Mouse (Mus musculus) v-Abl transformed pro-B cells (cell line): ENCODE results near the gene Cd163.
"Not testable (repeated sequence)": the region's sequence is repeated elsewhere in the genome, so short reads cannot be mapped to it uniquely, and the experiment has no call there.

Experiments used
- in situ Hi-C, 2 experiments: fragments of 400-800 bp; cut with MboI; formaldehyde crosslinking; loops; one replicate each; pipeline ENCODE4 v1.15.1; 2025; ENCODE audit not compliant: unreplicated experiment in 2 of 2

Gene Cd163

GRCm38 (mm10) chr6:124304356-124304755, at the start of gene Cd163:
Cd163 (plus strand) TSS chr6:124304656.
- in situ Hi-C loops: no loop called here

GRCm38 (mm10) chr6:124255721-124256470, 48.6 kb upstream of the Cd163 start:
- in situ Hi-C loops: loop anchor here (5.0 to 25.0 kb wide), 5 partner anchors 324 to 1744 kb away; partner anchors contain the start of genes Foxj2 (in 1 of the 2), Mfap5 (in 1 of the 2) and Slc2a3 (in 1 of the 2)

- in situ Hi-C loops: loop anchor here (5.0 to 25.0 kb wide), 6 partner anchors 117 to 1748 kb away; partner anchors contain the start of genes Foxj2 (in 1 of the 2), Mfap5 (in 1 of the 2) and Slc2a3 (in 1 of the 2)
These were observed 44.1 kb upstream of the Cd163 start for GRCm38 (mm10) chr6:124260198-124260931.

GRCm38 (mm10) chr6:124262696-124263095, 41.8 kb upstream of the Cd163 start:
- in situ Hi-C loops: loop anchor here (5.0 to 25.0 kb wide), 6 partner anchors 115 to 1750 kb away; partner anchors contain the start of genes Foxj2 (in 1 of the 2), Mfap5 (in 1 of the 2) and Slc2a3 (in 1 of the 2)

- in situ Hi-C loops: loop anchor here (10.0 to 25.0 kb wide), 5 partner anchors 51 to 1761 kb away; partner anchors contain the start of genes Foxj2 (in 1 of the 2), Mfap5 (in 1 of the 2) and Slc2a3 (in 1 of the 2)
These were observed 31.1 kb upstream of the Cd163 start for GRCm38 (mm10) chr6:124273231-124273880.

- in situ Hi-C loops: loop anchor here in 1 of 2 experiments (10.0 kb wide), 1 partner anchor 47 kb away; no protein-coding TSS in a partner anchor
These were observed 26.8 kb upstream of the Cd163 start for GRCm38 (mm10) chr6:124277641-124278040.

- in situ Hi-C loops: loop anchor here in 1 of 2 experiments (10.0 kb wide), 1 partner anchor 47 kb away; no protein-coding TSS in a partner anchor
These were observed 26.2 kb upstream of the Cd163 start for GRCm38 (mm10) chr6:124278291-124278690.

- in situ Hi-C loops: no loop called here
These were observed 21.7 kb upstream of the Cd163 start for GRCm38 (mm10) chr6:124282731-124283130.

GRCm38 (mm10) chr6:124297378-124297777, 7.1 kb upstream of the Cd163 start:
- in situ Hi-C loops: not testable (repeated sequence)

GRCm38 (mm10) chr6:124301447-124302192, 2.8 kb upstream of the Cd163 start:
- in situ Hi-C loops: no loop called here

GRCm38 (mm10) chr6:124308935-124309334, 4.5 kb downstream of the Cd163 start:
- in situ Hi-C loops: no loop called here

GRCm38 (mm10) chr6:124312292-124312691, 7.8 kb downstream of the Cd163 start:
- in situ Hi-C loops: no loop called here

GRCm38 (mm10) chr6:124320371-124320770, 15.9 kb downstream of the Cd163 start:
- in situ Hi-C loops: loop anchor here in 1 of 2 experiments (10.0 kb wide), 1 partner anchor 46 kb away; no protein-coding TSS in a partner anchor

- in situ Hi-C loops: loop anchor here in 1 of 2 experiments (10.0 kb wide), 1 partner anchor 47 kb away; no protein-coding TSS in a partner anchor
These were observed 17.3 kb downstream of the Cd163 start for GRCm38 (mm10) chr6:124321481-124322475.

- in situ Hi-C loops: loop anchor here in 1 of 2 experiments (10.0 kb wide), 1 partner anchor 54 kb away; no protein-coding TSS in a partner anchor
These were observed 24.0 kb downstream of the Cd163 start for GRCm38 (mm10) chr6:124328394-124328991.

GRCm38 (mm10) chr6:124329622-124330021, 25.2 kb downstream of the Cd163 start:
- in situ Hi-C loops: loop anchor here in 1 of 2 experiments (10.0 kb wide), 1 partner anchor 55 kb away; no protein-coding TSS in a partner anchor

- in situ Hi-C loops: no loop called here
These were observed 40.6 kb downstream of the Cd163 start for GRCm38 (mm10) chr6:124345096-124345495.

- in situ Hi-C loops: no loop called here
These were observed 42.2 kb downstream of the Cd163 start for GRCm38 (mm10) chr6:124346613-124347012.
